Mouse (Mus musculus): ENCODE results near the gene Chrdl2. TPM values are rescaled to one million over a fixed set of nuclear protein-coding genes. Genes with fewer than 3 reads are reported as not detected.

Gene Chrdl2
- total and polyA plus RNA-seq, 3 experiments = 0.16 to 0.18 TPM; not detected in 1

DNA sequence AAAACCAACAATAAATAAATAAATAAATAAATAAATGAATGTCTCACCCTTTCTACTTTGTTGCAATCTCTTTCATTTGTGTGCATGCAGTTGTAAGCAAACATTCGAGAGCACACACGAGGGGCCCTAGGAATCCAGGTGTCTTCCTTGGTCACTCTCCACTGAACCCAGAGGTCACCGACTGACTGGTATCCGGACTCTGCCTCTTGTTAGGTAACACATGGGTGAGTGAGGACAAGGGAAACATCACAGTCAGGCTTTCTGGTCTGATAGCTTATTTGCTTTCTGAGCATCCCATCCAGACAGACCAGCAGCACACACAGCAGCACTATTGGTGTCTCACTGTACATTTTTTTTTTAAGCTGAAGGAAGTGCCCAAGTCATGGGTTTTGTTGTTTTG, 71.1 kb downstream of the Chrdl2 start:
- TF ChIP-seq CTCF (IDR thresholded peaks at IDR 0.05) (no peak), EP300 (IDR thresholded peaks at IDR 0.05; ENCODE audit: insufficient read depth, low read depth, low read length) (no peak), POLR2A (IDR thresholded peaks at IDR 0.05; ENCODE audit: insufficient read depth, low read depth, low read length) (no peak)
- 94% methylated on average over 4 of the region's 4 CpGs for WGBS
- Histone ChIP-seq H3K4me3 (no peak overlapping the region), H3K4me1 (ENCODE audit: control insufficient read depth, insufficient read depth, low read length) (no peaks in the 10 kb centered on the region), H3K9ac (ENCODE audit: low read depth, low read length) (no peak overlapping the region), H3K79me2 (replicated peaks; ENCODE audit: control insufficient read depth, insufficient read depth, low read length) (no peaks in the 10 kb centered on the region), H3K27ac (no peak overlapping the region), H3K36me3 (ENCODE audit: control insufficient read depth, insufficient read depth, low read length) (no peaks in the 10 kb centered on the region), H3K27me3 (ENCODE audit: control insufficient read depth, insufficient read depth, low read length) (no peaks in the 10 kb centered on the region)
- intact Hi-C loops (cut with DNase I) = no loop called here
- DNase-seq = no peak

GRCm38 (mm10) chr7:100080087-100080781, 74.3 kb downstream of the Chrdl2 start:
- no peaks in the 10 kb centered on the region for H3K4me1 ChIP-seq (ENCODE audit: control insufficient read depth, insufficient read depth, low read length)
- no peaks in the 10 kb centered on the region for H3K79me2 ChIP-seq (replicated peaks; ENCODE audit: control insufficient read depth, insufficient read depth, low read length)
- 56% methylated on average over 12 of the region's 12 CpGs for WGBS
- TF ChIP-seq CTCF (IDR thresholded peaks at IDR 0.05) (no peak), POLR2A (IDR thresholded peaks at IDR 0.05; ENCODE audit: insufficient read depth, low read depth, low read length) (no peak), EP300 (IDR thresholded peaks at IDR 0.05; ENCODE audit: insufficient read depth, low read depth, low read length) (no peak)
- intact Hi-C loops (cut with DNase I) = no loop called here
- no peak overlapping the region for H3K27ac ChIP-seq
- no peaks in the 10 kb centered on the region for H3K36me3 ChIP-seq (ENCODE audit: control insufficient read depth, insufficient read depth, low read length)
- no peak for DNase-seq
- no peak overlapping the region for H3K9ac ChIP-seq (ENCODE audit: low read depth, low read length)
- no peak overlapping the region for H3K4me3 ChIP-seq
- H3K27me3 ChIP-seq (ENCODE audit: control insufficient read depth, insufficient read depth, low read length) = no peaks in the 10 kb centered on the region

DNA sequence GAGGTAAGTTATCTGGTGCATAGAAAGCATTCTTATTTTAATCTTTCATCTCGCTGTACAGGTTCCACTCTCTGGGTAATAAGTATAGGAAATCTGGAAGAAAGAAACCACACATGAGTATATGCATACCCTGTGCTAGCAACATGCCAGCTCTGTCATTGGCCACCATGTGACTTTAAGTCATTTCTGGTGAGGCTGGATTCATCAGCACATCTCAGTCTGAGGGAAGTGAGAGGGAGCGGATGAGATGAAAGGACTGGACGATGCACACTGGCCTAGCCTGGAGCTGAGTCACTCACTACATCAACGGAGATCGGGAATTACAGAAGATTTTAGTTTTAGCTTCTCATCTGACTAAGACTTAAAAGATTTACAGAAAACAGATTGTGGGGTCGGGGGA, 76.9 kb downstream of the Chrdl2 start:
- no peak overlapping the region for H3K4me3 ChIP-seq
- no peaks in the 10 kb centered on the region for H3K4me1 ChIP-seq (ENCODE audit: control insufficient read depth, insufficient read depth, low read length)
- no peaks in the 10 kb centered on the region for H3K79me2 ChIP-seq (replicated peaks; ENCODE audit: control insufficient read depth, insufficient read depth, low read length)
- no peak overlapping the region for H3K9ac ChIP-seq (ENCODE audit: low read depth, low read length)
- H3K36me3 ChIP-seq (ENCODE audit: control insufficient read depth, insufficient read depth, low read length) = no peaks in the 10 kb centered on the region
- intact Hi-C loops (cut with DNase I) = no loop called here
- WGBS = 90% methylated on average over 6 of the region's 6 CpGs
- TF ChIP-seq EP300 (IDR thresholded peaks at IDR 0.05; ENCODE audit: insufficient read depth, low read depth, low read length) = no peak
- no peak for TF ChIP-seq POLR2A (IDR thresholded peaks at IDR 0.05; ENCODE audit: insufficient read depth, low read depth, low read length)
- no peak for TF ChIP-seq CTCF (IDR thresholded peaks at IDR 0.05)
- H3K27me3 ChIP-seq (ENCODE audit: control insufficient read depth, insufficient read depth, low read length) = no peaks in the 10 kb centered on the region
- no peak overlapping the region for H3K27ac ChIP-seq
- no peak for DNase-seq

DNA sequence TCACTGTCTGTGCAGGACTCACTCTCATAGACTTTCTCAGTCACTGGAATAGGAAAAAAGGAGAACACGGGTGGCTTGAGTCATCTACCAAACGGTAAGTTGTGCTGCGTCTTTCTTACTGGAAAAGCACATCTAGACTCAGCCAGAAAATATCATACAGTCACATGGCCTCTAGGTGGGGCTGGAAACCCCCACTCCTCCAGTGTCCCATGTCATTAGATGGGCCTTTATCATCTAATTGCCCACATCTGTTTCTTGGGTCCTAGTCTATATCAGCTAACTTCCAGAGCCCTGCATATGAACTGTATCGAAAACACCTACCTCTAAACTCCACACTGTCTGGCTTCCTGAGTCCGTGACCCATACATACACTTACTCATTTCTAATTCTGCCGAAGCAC, 77.8 kb downstream of the Chrdl2 start:
- Histone ChIP-seq H3K27ac (no peak overlapping the region), H3K4me1 (ENCODE audit: control insufficient read depth, insufficient read depth, low read length) (no peaks in the 10 kb centered on the region), H3K79me2 (replicated peaks; ENCODE audit: control insufficient read depth, insufficient read depth, low read length) (no peaks in the 10 kb centered on the region), H3K9ac (ENCODE audit: low read depth, low read length) (no peak overlapping the region), H3K4me3 (no peak overlapping the region), H3K36me3 (ENCODE audit: control insufficient read depth, insufficient read depth, low read length) (no peaks in the 10 kb centered on the region), H3K27me3 (ENCODE audit: control insufficient read depth, insufficient read depth, low read length) (no peaks in the 10 kb centered on the region)
- TF ChIP-seq POLR2A (IDR thresholded peaks at IDR 0.05; ENCODE audit: insufficient read depth, low read depth, low read length) (no peak), CTCF (IDR thresholded peaks at IDR 0.05) (no peak), EP300 (IDR thresholded peaks at IDR 0.05; ENCODE audit: insufficient read depth, low read depth, low read length) (no peak)
- 87% methylated on average over 6 of the region's 6 CpGs for WGBS
- intact Hi-C loops (cut with DNase I) = no loop called here
- no peak for DNase-seq

Other genes starting within 250 kb of the Chrdl2 start
- not detected for gene Olfr521, start 242.7 kb upstream of the Chrdl2 start, total RNA-seq (2021)
- not detected in 2 replicates for gene Olfr521, start 242.7 kb upstream of the Chrdl2 start, polyA plus RNA-seq (2012; rRNA removed)
- 1 to 10 TPM; 4.2 to 4.5 TPM for gene Neu3, start 177.8 kb upstream of the Chrdl2 start, total RNA-seq (2021)
- 3.1 and 5.8 TPM in 2 replicates for gene Neu3, start 177.8 kb upstream of the Chrdl2 start, polyA plus RNA-seq (2012; rRNA removed)
- gene Xrra1, start 147.1 kb upstream of the Chrdl2 start, total RNA-seq (2021) = under 1 TPM in 1 of 2 experiments, not detected in 1; 0.10 TPM
- 0.14 TPM in 1 of 2 replicates, not detected in the other for gene Xrra1, start 147.1 kb upstream of the Chrdl2 start, polyA plus RNA-seq (2012; rRNA removed)
- 10 to 100 TPM; 58.8 to 60.9 TPM for gene Spcs2, start 142.7 kb upstream of the Chrdl2 start, total RNA-seq (2021)
- 21.0 and 40.0 TPM in 2 replicates for gene Spcs2, start 142.7 kb upstream of the Chrdl2 start, polyA plus RNA-seq (2012; rRNA removed)
- 10 to 100 TPM in 1 of 2 experiments, 1 to 10 TPM in 1; 9.4 to 10.6 TPM for gene Rnf169, start 25.7 kb upstream of the Chrdl2 start, total RNA-seq (2021)
- 2.9 and 3.6 TPM in 2 replicates for gene Rnf169, start 25.7 kb upstream of the Chrdl2 start, polyA plus RNA-seq (2012; rRNA removed)
- 1 to 10 TPM; 9.0 to 9.1 TPM for gene Pold3, start 115.4 kb downstream of the Chrdl2 start, total RNA-seq (2021)
- 4.4 and 6.5 TPM in 2 replicates for gene Pold3, start 115.4 kb downstream of the Chrdl2 start, polyA plus RNA-seq (2012; rRNA removed)
- 1 to 10 TPM; 5.7 to 6.0 TPM for gene Lipt2, start 153.1 kb downstream of the Chrdl2 start, total RNA-seq (2021)
- 6.6 and 10.0 TPM in 2 replicates for gene Lipt2, start 153.1 kb downstream of the Chrdl2 start, polyA plus RNA-seq (2012; rRNA removed)
- under 1 TPM; 0.59 to 0.94 TPM for gene Kcne3, start 170.3 kb downstream of the Chrdl2 start, total RNA-seq (2021)
- gene Kcne3, start 170.3 kb downstream of the Chrdl2 start, polyA plus RNA-seq (2012; rRNA removed) = 2.0 and 2.2 TPM in 2 replicates
- gene Pgm2l1, start 221.2 kb downstream of the Chrdl2 start, total RNA-seq (2021) = 1 to 10 TPM; 7.0 TPM
- gene Pgm2l1, start 221.2 kb downstream of the Chrdl2 start, polyA plus RNA-seq (2012; rRNA removed) = 1.5 and 2.2 TPM in 2 replicates

Data from heart, adult 2 months (tissue).